Mouse (Mus musculus) MEL (cell line): Measurements from ENCODE around the gene Rph3al.

Experiments used
- CHD1 ChIP-seq: IDR thresholded peaks from 2 replicates; pipeline ENCODE4 v1.6.1; 2012; ENCODE audit warnings: low read depth, mild to moderate bottlenecking, inconsistent platforms, low read length, improper control_type of control experiment
- CHD2 ChIP-seq: IDR thresholded peaks from 2 replicates; pipeline ENCODE4 v1.6.1; 2011; ENCODE audit warnings: low read length, improper control_type of control experiment
- CTCF ChIP-seq, 3 experiments: IDR thresholded peaks in 2 of 3; conservative IDR thresholded peaks in 1 of 3; 2 replicates each; pipeline ENCODE4 v1.5.1; 2011 to 2012; ENCODE audit warnings: low read length in 3 of 3, low read depth in 2 of 3, mild to moderate bottlenecking in 2 of 3, improper control_type of control experiment in 1 of 3, inconsistent platforms in 1 of 3, mixed read lengths in 1 of 3, moderate library complexity in 1 of 3; ENCODE audit not compliant: control insufficient read depth in 1 of 3, insufficient read depth in 1 of 3, poor library complexity in 1 of 3, severe bottlenecking in 1 of 3
- MAFK ChIP-seq: IDR thresholded peaks from 2 replicates; pipeline ENCODE4 v1.6.1; 2011; ENCODE audit warnings: low read depth, mild to moderate bottlenecking, low read length, improper control_type of control experiment, borderline replicate concordance
- MEF2A ChIP-seq: IDR thresholded peaks from 2 replicates; pipeline ENCODE4 v1.6.1; 2014; ENCODE audit warnings: low read depth, mild to moderate bottlenecking, inconsistent platforms, low read length, improper control_type of control experiment; ENCODE audit not compliant: poor library complexity, insufficient replicate concordance, severe bottlenecking; ENCODE audit errors: extremely low read depth
- MXI1 ChIP-seq: IDR thresholded peaks from 2 replicates; pipeline ENCODE4 v1.6.1; 2011; ENCODE audit warnings: mild to moderate bottlenecking, low read depth, low read length, improper control_type of control experiment
- NRF1 ChIP-seq: IDR thresholded peaks from 2 replicates; pipeline ENCODE4 v1.6.1; 2014; ENCODE audit warnings: low read depth, mild to moderate bottlenecking, inconsistent platforms, low read length, improper control_type of control experiment, moderate library complexity; ENCODE audit not compliant: poor library complexity, insufficient read depth, severe bottlenecking
- POLR2AphosphoS5 ChIP-seq: IDR thresholded peaks from 2 replicates; pipeline ENCODE4 v1.6.1; 2012; ENCODE audit warnings: low read depth, borderline replicate concordance, mild to moderate bottlenecking, inconsistent platforms, low read length, moderate library complexity, mixed read lengths
- TCF12 ChIP-seq: IDR thresholded peaks from 2 replicates; pipeline ENCODE4 v1.6.1; 2014; ENCODE audit warnings: low read depth, mild to moderate bottlenecking, inconsistent platforms, low read length, improper control_type of control experiment, moderate library complexity
- USF1 ChIP-seq: IDR thresholded peaks from 2 replicates; pipeline ENCODE4 v1.6.1; 2014; ENCODE audit warnings: low read depth, mild to moderate bottlenecking, inconsistent platforms, low read length, improper control_type of control experiment, moderate library complexity
- ZC3H11A ChIP-seq: IDR thresholded peaks from 2 replicates; pipeline ENCODE4 v1.6.1; 2012; ENCODE audit warnings: low read depth, mild to moderate bottlenecking, inconsistent platforms, low read length, improper control_type of control experiment
- ZNF384 ChIP-seq: IDR thresholded peaks from 2 replicates; pipeline ENCODE4 v1.6.1; 2012; ENCODE audit warnings: low read depth, mild to moderate bottlenecking, inconsistent platforms, low read length, improper control_type of control experiment

- TF ChIP-seq CTCF (IDR thresholded peaks at IDR 0.05 in 2 of 3, conservative IDR thresholded peaks at IDR 0.05 in 1 of 3; ENCODE audit: control insufficient read depth in 1 of 3, insufficient read depth in 1 of 3, low read depth in 2 of 3, low read length in 3 of 3, poor library complexity in 1 of 3, severe bottlenecking in 1 of 3) (no peak), ZNF384 (no peak), MAFK (no peak), MEF2A (no peak), POLR2AphosphoS5 (no peak), NRF1 (no peak), USF1 (no peak), TCF12 (no peak), CHD1 (no peak), ZC3H11A (no peak), CHD2 (no peak), MXI1 (no peak)
Measured at GRCm38 (mm10) chr11:75893956-75894355, 44.3 kb downstream of the Rph3al start.
